Mouse (Mus musculus) right cerebral cortex, postnatal 36 days (tissue): ENCODE measurements around the gene Sv2a.

ENCODE experiments used
- DNase-seq, 2 experiments: peaks; one replicate each; pipeline ENCODE4 v3.0.0; 2022; ENCODE audit warnings: low spot score in 2 of 2, mixed read lengths in 1 of 2

Sv2a gene

GRCm38 (mm10) chr3:96180727-96181477 is at the start of gene Sv2a:
Sv2a (plus strand) TSS chr3:96181151.
- DNase-seq, result peak in 1 of 2 experiments; percentile 63

GRCm38 (mm10) chr3:96132478-96132877 is 48.5 kb upstream of the Sv2a start:
- no peak for DNase-seq

GRCm38 (mm10) chr3:96133327-96133905 is 47.5 kb upstream of the Sv2a start:
- no peak for DNase-seq

- no peak for DNase-seq
These were observed 45.9 kb upstream of the Sv2a start for GRCm38 (mm10) chr3:96135011-96135410.

- peak in 1 of 2 experiments; percentile 38 for DNase-seq
These were observed 33.0 kb upstream of the Sv2a start for GRCm38 (mm10) chr3:96147950-96148349.

GRCm38 (mm10) chr3:96151836-96152235 is 29.1 kb upstream of the Sv2a start:
- DNase-seq, result no peak

GRCm38 (mm10) chr3:96152611-96153010 is 28.3 kb upstream of the Sv2a start:
- DNase-seq, result peak in 1 of 2 experiments; percentile 53

- no peak for DNase-seq
These were observed 25.4 kb upstream of the Sv2a start for GRCm38 (mm10) chr3:96155501-96155900.

- DNase-seq, result no peak
These were observed 21.1 kb upstream of the Sv2a start for GRCm38 (mm10) chr3:96159820-96160219.

GRCm38 (mm10) chr3:96160222-96160802 is 20.6 kb upstream of the Sv2a start:
- peak in 1 of 2 experiments; percentile 69 for DNase-seq

GRCm38 (mm10) chr3:96160803-96161516 is 20.0 kb upstream of the Sv2a start:
- DNase-seq, result peak; percentile 52 to 63

GRCm38 (mm10) chr3:96161869-96162840 is 18.8 kb upstream of the Sv2a start, which contains the start of gene Mtmr11:
Mtmr11 (plus strand) TSS chr3:96162004.
- DNase-seq, result no peak

- DNase-seq, result no peak
These were observed 17.9 kb upstream of the Sv2a start for GRCm38 (mm10) chr3:96163040-96163439.

- DNase-seq, result no peak
These were observed 12.3 kb upstream of the Sv2a start for GRCm38 (mm10) chr3:96168466-96169158.

- no peak for DNase-seq
These were observed 10.7 kb upstream of the Sv2a start for GRCm38 (mm10) chr3:96170276-96170675.

GRCm38 (mm10) chr3:96170976-96171545 is 9.9 kb upstream of the Sv2a start:
- DNase-seq, result no peak

GRCm38 (mm10) chr3:96171583-96172196 is 9.3 kb upstream of the Sv2a start:
- DNase-seq, result no peak

GRCm38 (mm10) chr3:96172197-96173178 is 8.5 kb upstream of the Sv2a start, which contains the start of gene Sf3b4:
Sf3b4 (plus strand) TSS chr3:96172332.
- peak; percentile 75 to 82 for DNase-seq
